Mouse (Mus musculus): Measurements from ENCODE around the gene Cst11.

DNA sequence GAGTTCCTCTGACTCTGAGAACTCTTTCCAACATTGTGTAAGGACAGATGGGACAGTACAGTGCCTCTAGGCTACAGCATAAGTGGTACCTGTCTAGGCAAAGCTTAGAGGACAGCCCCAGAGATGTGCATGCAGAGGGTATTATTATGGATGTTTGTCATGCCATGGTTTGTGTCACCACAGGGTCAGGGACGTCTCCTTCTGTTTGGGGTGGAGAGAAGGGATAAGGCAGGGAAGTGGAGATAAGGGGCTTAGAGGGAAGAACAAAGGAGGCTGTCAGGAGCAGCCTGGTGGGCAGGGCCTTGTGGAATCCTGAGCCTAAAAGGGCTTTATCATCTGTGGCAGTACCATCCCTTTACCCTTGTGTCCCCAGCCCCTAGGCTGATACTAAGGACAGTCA, 10.4 kb upstream of the Cst11 start, which contains the start of gene 8030411F24Rik:
- TF ChIP-seq CTCF (IDR thresholded peaks at IDR 0.05; ENCODE audit: control insufficient read depth, insufficient read depth, insufficient replicate concordance, low read depth, low read length) (no peak), POLR2A (IDR thresholded peaks at IDR 0.05; ENCODE audit: control insufficient read depth, low read depth, low read length) (no peak)

Measured in testis, adult 2 months (tissue).